Mouse (Mus musculus) lung, postnatal 4 days (tissue): ENCODE data around the gene Rnf217.

ENCODE experiments used
- DNase-seq, 2 experiments: peaks; one replicate each; pipeline ENCODE4 v3.0.0; 2021

The Rnf217 gene

GRCm38 (mm10) chr10:31609066-31609961 is at the start of gene Rnf217:
Gene Rnf217 (minus strand): TSS chr10:31609184.
- DNase-seq, result peak; percentile 69 to 78

DNA sequence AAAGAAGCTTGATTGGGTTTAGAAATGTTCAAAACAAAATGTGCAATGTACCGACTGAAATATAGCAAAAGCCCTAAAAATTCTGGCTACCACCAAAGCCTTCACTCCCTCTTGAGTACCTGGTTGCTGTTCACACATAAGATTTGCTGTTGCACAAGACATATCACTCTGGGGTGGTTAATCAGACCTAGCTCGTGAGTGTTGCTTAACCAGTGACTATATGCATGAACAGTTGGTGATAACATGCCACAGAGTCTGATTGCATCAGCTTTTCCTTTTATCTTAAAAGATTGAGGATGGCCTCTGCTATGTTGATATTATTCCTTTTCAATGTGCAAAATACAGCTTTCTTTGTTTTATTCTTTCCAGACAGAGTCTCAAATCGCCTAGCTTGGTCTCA is 38.3 kb upstream of the Rnf217 start:
- DNase-seq, result no peak

DNA sequence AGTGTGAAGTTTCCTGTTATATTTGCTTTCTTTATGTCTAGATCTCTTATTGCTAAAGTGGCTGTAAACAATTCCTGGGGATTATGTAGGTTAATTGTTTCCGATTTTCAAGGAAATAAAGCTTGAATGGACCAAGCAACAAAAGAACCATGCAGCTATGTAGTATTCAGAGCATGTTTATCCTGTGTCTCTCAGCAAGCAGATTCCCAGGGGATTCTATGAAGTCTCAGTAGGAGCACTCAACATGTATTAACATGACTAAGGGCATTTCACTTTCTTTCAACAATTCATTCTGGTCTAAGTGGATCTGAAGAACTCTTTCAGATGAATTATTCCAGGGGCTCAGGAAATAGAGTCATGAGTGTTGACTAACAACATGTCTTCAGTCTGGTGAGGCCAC is 37.1 kb upstream of the Rnf217 start:
- DNase-seq, result no peak

DNA sequence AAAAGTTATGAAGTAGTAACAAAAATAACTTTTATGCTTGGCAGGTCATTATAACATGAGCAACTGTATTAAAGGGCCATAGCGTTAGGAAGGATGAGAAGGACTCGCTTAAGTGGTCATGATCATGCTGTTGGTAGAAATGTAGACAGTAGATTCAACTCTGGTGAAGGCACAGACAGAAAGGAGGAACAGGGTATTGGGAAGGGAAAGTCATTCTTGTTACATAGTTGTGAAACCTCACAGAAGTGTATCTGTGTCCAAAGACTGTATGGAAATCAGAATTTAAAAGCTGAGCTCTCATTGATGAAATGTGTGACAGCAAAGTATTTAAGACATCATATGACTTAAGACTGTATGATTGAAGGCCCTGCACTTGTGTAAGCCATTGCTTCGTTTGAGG is 26.1 kb upstream of the Rnf217 start:
- no peak for DNase-seq

DNA sequence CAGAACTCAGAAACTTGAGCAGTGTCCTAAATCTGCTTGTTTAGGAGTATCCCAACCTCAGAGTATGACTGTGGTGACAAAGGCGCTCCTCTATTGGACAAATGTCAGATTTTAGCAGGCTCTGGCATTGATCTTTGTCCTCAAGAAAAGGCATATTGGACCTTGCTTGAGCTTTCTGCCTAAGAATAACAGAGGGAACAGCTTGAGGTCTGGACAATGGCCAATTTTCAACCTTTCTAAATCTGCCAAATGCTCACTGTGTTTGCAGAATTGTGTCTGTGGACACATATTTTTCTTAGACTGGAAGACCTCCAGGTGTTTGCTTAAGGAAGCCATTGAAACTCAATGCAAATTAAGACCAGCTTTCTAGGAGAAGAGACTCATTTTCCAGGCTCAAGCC is 23.0 kb upstream of the Rnf217 start:
- no peak for DNase-seq

DNA sequence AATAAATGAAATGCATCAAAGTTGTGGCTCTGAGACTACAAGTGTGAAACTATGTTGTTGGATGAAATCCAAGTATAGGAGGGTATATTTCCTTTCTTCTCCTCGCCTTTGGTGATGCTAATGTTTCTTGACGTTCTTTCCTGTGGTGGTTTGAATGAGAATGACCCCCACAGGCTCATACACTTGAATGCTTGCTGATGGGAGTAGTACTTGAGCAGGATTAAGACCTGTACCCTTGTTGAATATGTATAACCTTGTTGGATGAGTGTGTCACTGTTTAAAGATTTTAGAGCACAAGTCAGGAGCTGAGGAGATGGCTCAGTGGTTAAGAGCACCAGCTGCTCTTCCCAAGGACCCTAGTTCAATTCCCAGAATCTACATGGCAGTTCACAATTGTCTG is 6.4 kb upstream of the Rnf217 start:
- no peak for DNase-seq

GRCm38 (mm10) chr10:31614111-31614510 is 5.1 kb upstream of the Rnf217 start:
- DNase-seq, result no peak

DNA sequence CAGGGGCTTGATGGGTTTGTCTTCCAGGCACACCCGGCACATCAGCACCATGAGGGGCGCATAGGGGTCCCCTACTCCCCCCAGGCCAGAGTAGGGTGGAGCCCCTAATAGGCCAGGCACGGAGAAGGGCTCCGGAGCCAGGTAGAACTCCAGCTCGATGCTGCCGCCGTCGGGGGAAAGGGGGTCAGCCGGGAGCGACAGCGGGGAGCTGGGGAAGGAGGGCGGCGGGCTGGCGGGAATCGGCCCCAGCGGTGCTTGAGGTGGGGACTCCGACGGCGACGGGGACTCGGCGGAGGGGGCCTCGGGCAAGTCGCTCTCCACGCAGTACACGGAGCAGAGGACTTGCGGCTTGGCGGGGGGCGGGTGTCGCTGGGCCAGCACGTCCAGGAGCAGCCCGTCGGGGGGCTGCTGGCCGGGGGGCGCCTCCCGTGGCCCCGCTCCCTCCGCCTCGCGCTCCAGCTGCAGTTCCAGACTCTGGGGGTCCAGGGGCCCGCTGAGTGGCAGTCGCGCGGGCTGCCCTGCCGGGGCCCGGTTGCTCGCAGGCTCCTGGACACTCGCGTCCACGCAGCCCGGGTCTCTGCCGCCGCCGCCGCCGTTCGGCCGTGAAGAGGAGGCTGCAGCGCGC is 431 bp downstream of the Rnf217 start:
- DNase-seq, result peak; percentile 47 to 53

DNA sequence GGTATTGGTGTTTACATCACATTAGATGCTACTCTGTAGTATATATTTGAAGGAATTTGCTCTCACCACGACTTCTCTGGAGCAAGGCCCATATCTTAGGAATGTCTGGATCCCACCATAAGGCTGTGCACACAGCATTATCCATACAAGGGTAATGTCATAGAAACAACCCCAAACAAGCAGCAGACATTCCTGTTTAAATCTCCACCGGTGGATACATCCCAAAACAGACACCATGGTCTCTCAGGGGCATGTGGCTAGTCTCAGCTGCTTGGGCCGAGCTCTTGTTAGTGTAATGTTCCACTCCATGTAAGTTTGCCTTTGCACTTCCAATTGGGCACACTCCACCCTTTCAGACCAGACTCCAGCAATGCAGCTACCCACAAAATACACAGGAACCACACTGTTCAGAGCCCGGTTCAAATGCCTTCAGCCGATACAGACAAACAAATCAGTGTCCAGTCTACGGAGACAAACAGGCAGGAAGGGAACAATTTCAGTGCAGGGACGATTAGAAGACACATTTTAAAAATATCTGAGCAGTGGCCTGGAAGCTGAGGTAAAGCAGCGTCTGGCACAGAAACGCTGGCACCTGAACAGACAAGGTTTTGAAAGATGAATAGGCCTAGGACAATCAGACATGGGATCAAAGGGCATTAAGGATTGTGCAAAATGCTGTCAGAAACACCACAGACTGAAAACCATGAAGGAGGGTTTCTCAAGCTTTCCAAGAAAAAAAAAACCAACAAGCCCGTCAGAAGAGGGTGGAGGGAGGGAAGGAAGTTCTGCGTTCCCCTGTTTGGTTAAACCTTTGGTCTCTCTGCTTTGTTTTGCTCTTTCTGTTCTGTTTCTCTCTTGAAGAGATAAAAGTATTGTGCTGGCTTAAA is 1.8 kb downstream of the Rnf217 start:
- DNase-seq, result peak in 1 of 2 experiments; percentile 23

GRCm38 (mm10) chr10:31603855-31604254 is 5.1 kb downstream of the Rnf217 start:
- DNase-seq, result no peak

GRCm38 (mm10) chr10:31600116-31600515 is 8.9 kb downstream of the Rnf217 start:
- DNase-seq, result no peak

- no peak for DNase-seq
These were observed 11.1 kb downstream of the Rnf217 start for GRCm38 (mm10) chr10:31597886-31598285.

GRCm38 (mm10) chr10:31596804-31597203 is 12.2 kb downstream of the Rnf217 start:
- no peak for DNase-seq

DNA sequence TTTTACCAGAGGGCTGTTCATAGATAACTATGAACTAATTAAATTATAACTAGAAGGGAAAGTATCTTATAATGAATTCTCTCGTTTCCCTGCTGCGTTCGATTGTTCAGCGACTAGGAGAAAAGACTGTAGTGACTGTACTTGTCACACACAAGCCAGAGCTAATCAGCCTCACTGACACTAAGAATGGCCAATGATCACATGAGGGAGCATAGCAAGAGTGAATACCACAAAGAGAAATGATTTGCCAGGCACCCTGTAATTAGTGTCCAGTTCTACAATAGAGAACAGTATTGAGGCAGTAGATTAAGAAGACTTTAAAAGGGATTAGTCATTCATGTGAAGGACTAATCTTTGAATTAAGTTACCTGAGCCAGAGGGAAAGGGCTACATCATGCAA is 13.7 kb downstream of the Rnf217 start:
- no peak for DNase-seq

DNA sequence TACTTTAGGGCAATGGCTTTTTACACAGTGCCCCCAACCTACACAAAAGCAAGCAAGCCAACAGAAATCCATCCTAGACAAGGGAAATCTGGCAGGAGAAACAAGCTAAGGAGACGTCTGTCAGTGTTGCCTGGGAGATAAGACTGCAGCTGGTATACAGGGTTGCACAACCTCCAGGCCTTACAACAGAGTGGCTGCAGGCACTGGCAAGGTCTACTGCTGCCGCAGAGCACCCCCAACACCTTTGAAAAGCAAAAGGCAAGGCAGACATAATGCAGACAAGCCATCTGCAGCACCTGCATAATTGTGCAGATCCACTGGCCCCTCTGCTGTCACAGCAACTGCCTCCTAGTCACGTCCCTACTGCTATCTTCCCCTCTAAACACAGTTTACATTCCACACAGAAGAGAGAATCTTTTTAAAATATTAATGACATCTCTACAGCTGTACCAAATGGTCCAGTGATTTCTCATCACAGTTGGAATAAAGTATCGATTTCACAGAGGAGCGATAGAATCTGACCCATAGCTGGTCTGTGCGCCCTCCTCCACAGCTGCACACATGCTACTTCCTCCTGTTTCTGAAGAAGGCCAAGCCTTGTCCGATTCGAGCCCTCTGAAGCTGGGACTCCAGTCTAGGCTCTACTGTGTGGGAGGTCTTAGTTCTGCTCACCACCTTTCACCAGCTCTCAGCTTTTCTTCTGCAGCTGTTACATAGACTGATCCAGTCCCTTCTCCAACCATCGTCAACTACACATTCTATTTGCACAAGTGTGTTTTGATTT is 16.1 kb downstream of the Rnf217 start:
- peak; percentile 34 to 60 for DNase-seq

- DNase-seq, result no peak
These were observed 16.8 kb downstream of the Rnf217 start for GRCm38 (mm10) chr10:31592095-31592740.

- no peak for DNase-seq
These were observed 28.3 kb downstream of the Rnf217 start for GRCm38 (mm10) chr10:31580722-31581121.

DNA sequence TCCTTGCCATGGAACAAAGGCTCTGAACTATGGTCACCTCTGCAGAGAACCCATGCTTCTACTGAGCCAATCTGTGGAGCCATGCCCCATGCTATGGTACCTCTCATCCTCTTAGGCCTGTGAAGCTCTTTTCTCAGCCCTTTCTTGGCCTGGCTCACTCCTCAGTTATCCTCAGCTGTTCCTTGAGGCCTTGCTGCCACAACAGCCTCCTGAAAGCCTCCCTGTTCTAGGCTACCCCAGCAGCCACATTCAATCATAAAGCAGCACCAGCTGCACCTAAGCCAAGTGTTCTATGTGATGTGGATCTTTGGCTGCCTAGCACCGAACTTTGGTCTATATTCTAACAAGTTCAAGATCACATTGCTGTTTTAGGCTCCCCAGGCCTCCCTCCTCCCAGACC is 28.9 kb downstream of the Rnf217 start:
- DNase-seq, result no peak

- DNase-seq, result no peak
These were observed 35.7 kb downstream of the Rnf217 start for GRCm38 (mm10) chr10:31573267-31573666.

GRCm38 (mm10) chr10:31557311-31557710 is 51.7 kb downstream of the Rnf217 start:
- no peak for DNase-seq

DNA sequence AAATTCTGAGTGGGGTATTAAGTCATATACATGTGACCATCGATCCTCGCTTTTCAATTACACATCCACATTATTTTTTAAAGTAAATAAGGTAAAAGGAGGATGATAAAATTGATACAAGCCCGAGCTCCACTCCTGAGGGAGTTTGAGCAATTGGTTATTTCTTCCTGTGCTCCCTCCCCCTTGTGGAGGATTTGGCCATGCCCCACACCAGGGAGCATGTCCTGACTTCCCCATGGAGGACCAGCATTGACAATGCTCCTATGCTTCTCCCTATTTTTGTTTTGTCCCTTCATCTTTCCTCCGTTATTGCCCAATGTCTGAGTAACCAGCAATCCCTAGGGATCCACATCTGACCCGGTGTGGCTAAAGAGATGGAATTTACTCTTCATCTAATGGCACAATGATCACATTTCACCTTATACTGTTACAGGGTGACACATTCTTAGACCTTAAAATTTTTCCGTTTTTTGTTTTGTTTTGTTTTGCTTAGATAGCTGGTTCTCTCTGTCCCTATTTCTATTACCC is 53.5 kb downstream of the Rnf217 start:
- no peak for DNase-seq

GRCm38 (mm10) chr10:31553302-31553701 is 55.7 kb downstream of the Rnf217 start:
- no peak for DNase-seq
